Mouse (Mus musculus) forebrain, embryonic 11.5 days (tissue): Measurements from ENCODE around the gene Gm6034. TPM values are rescaled to one million over a fixed set of nuclear protein-coding genes. Genes with fewer than 3 reads are reported as not detected.

ENCODE experiments used
- ATAC-seq: fragments of 200-750 bp; cut with Nextera tagmentation; replicated peaks from 2 replicates; pipeline ENCODE4 v1.8.0; 2017; ENCODE audit warnings: moderate TSS enrichment; ENCODE audit not compliant: low FRiP score
- DNase-seq: peaks from one replicate; pipeline ENCODE4 v3.0.0-alpha.2; 2017; ENCODE audit warnings: low spot score
- H3K27ac ChIP-seq: fragments of 300-500 bp; sonication (generic); 2 replicates; pipeline ENCODE4 v1.5.1; 2014; ENCODE audit warnings: low read depth, low read length
- H3K27me3 ChIP-seq: fragments of 300-500 bp; sonication (generic); 2 replicates; pipeline ENCODE4 v1.6.1; 2014; ENCODE audit warnings: mild to moderate bottlenecking, low read length, mixed read lengths; ENCODE audit not compliant: control insufficient read depth, insufficient read depth
- H3K36me3 ChIP-seq: fragments of 300-500 bp; sonication (generic); 2 replicates; pipeline ENCODE4 v1.6.1; 2014; ENCODE audit warnings: mild to moderate bottlenecking, low read length, moderate library complexity, mixed read lengths; ENCODE audit not compliant: control insufficient read depth, insufficient read depth
- H3K4me1 ChIP-seq: fragments of 300-500 bp; sonication (generic); replicated peaks from 2 replicates; pipeline ENCODE4 v1.6.1; 2014; ENCODE audit warnings: low read length, mixed read lengths; ENCODE audit not compliant: control insufficient read depth, insufficient read depth
- H3K4me2 ChIP-seq: fragments of 300-500 bp; sonication (generic); 2 replicates; pipeline ENCODE4 v1.6.1; 2014; ENCODE audit warnings: low read depth, mild to moderate bottlenecking, low read length, moderate library complexity, mixed read lengths; ENCODE audit not compliant: severe bottlenecking
- H3K4me3 ChIP-seq: fragments of 300-500 bp; sonication (generic); 2 replicates; pipeline ENCODE4 v1.5.1; 2014; ENCODE audit warnings: low read depth, low read length
- H3K9ac ChIP-seq: fragments of 300-500 bp; sonication (generic); 2 replicates; pipeline ENCODE4 v1.6.1; 2014; ENCODE audit warnings: low read length
- H3K9me3 ChIP-seq: fragments of 300-500 bp; sonication (generic); 2 replicates; pipeline ENCODE4 v1.6.1; 2016; ENCODE audit warnings: low read length, mixed read lengths; ENCODE audit not compliant: control insufficient read depth
- WGBS: fragments of 180-500 bp; shearing (Covaris S2); extraction: QIAGEN DNeasy Blood & Tissue Kit; methylation state at CpG from one replicate; pipeline ENCODE4 v1.1.7; 2014; 5-methylcytosine and 5-hydroxymethylcytosine counted together
- polyA plus RNA-seq: library from polyadenylated mRNA; unstranded; fragments of >200 nt; fragmentation: Nextera tagmentation; extraction: Ambion mirVana; gene quantifications from 2 replicates; pipeline ENCODE4 v1.2.1, GENCODE M21; 2014

Gene Gm6034
- polyA plus RNA-seq, 1 experiment from 2014 or later, result not detected

- Histone ChIP-seq H3K36me3 (no peaks in the 10 kb centered on the region), H3K9ac (no peak within 1 kb of the TSS), H3K4me3 (no peak within 1 kb of the TSS), H3K27me3 (no peaks in the 10 kb centered on the region), H3K4me1 (no peaks in the 10 kb centered on the region), H3K4me2 (no peak within 1 kb of the TSS), H3K27ac (no peak within 1 kb of the TSS; the same call in 1 of the 2 replicates), H3K9me3 (no peaks in the 10 kb centered on the region)
- 41% methylated on average over 15 of the region's 15 CpGs for WGBS
- no peak for ATAC-seq
- no peak for DNase-seq
Measured at GRCm38 (mm10) chr17:36020191-36021073, 22.3 kb upstream of the Gm6034 start, which contains the start of gene H2-T24. Gene H2-T24, minus strand, starts transcription at chr17:36020560.

- no peak overlapping the region for H3K4me2 ChIP-seq
- H3K27me3 ChIP-seq, result no peaks in the 10 kb centered on the region
- no peak overlapping the region for H3K9ac ChIP-seq
- H3K36me3 ChIP-seq, result no peaks in the 10 kb centered on the region
- DNase-seq, result no peak
- 95% methylated on average over 1 of the region's 1 CpGs for WGBS
- no peak overlapping the region for H3K27ac ChIP-seq
- H3K9me3 ChIP-seq, result no peaks in the 10 kb centered on the region
- H3K4me1 ChIP-seq, result no peaks in the 10 kb centered on the region
- no peak overlapping the region for H3K4me3 ChIP-seq
- no peak for ATAC-seq
Measured at GRCm38 (mm10) chr17:36021309-36021708, 21.5 kb upstream of the Gm6034 start.

- ATAC-seq (no peak), DNase-seq (no peak)
- Histone ChIP-seq H3K36me3 (no peaks in the 10 kb centered on the region), H3K4me1 (no peaks in the 10 kb centered on the region), H3K27me3 (no peaks in the 10 kb centered on the region), H3K27ac (no peak overlapping the region), H3K9me3 (no peaks in the 10 kb centered on the region), H3K4me2 (no peak overlapping the region), H3K9ac (no peak overlapping the region), H3K4me3 (no peak overlapping the region)
- 93% methylated on average over 9 of the region's 9 CpGs for WGBS
Measured at GRCm38 (mm10) chr17:36022098-36022497, 20.7 kb upstream of the Gm6034 start.

GRCm38 (mm10) chr17:36022922-36023321 is 19.8 kb upstream of the Gm6034 start:
- H3K9me3 ChIP-seq, result no peaks in the 10 kb centered on the region
- no peaks in the 10 kb centered on the region for H3K27me3 ChIP-seq
- ATAC-seq, result no peak
- no peak overlapping the region for H3K4me2 ChIP-seq
- WGBS, result 90% methylated on average over 6 of the region's 6 CpGs
- no peak overlapping the region for H3K4me3 ChIP-seq
- H3K4me1 ChIP-seq, result no peaks in the 10 kb centered on the region
- H3K27ac ChIP-seq, result no peak overlapping the region
- H3K36me3 ChIP-seq, result no peaks in the 10 kb centered on the region
- no peak for DNase-seq
- no peak overlapping the region for H3K9ac ChIP-seq

GRCm38 (mm10) chr17:36023710-36024654 is 18.8 kb upstream of the Gm6034 start:
- Histone ChIP-seq H3K9me3 (no peaks in the 10 kb centered on the region), H3K36me3 (no peaks in the 10 kb centered on the region), H3K9ac (no peak overlapping the region), H3K27ac (no peak overlapping the region), H3K4me1 (no peaks in the 10 kb centered on the region), H3K4me3 (no peak overlapping the region), H3K27me3 (no peaks in the 10 kb centered on the region), H3K4me2 (no peak overlapping the region)
- WGBS, result 71% methylated on average over 9 of the region's 9 CpGs
- ATAC-seq, result no peak
- no peak for DNase-seq

GRCm38 (mm10) chr17:36025197-36025596 is 17.6 kb upstream of the Gm6034 start:
- no peak for ATAC-seq
- Histone ChIP-seq H3K9ac (no peak overlapping the region), H3K4me1 (no peaks in the 10 kb centered on the region), H3K27me3 (no peaks in the 10 kb centered on the region), H3K27ac (no peak overlapping the region), H3K4me2 (no peak overlapping the region), H3K9me3 (no peaks in the 10 kb centered on the region), H3K36me3 (no peaks in the 10 kb centered on the region), H3K4me3 (no peak overlapping the region)
- DNase-seq, result no peak
- 73% methylated on average over 5 of the region's 5 CpGs for WGBS

- DNase-seq (no peak), ATAC-seq (no peak)
- 94% methylated on average over 4 of the region's 4 CpGs for WGBS
- no peak overlapping the region for H3K9ac ChIP-seq
- no peaks in the 10 kb centered on the region for H3K4me1 ChIP-seq
- no peaks in the 10 kb centered on the region for H3K36me3 ChIP-seq
- no peaks in the 10 kb centered on the region for H3K27me3 ChIP-seq
- H3K27ac ChIP-seq, result no peak overlapping the region
- no peak overlapping the region for H3K4me3 ChIP-seq
- H3K9me3 ChIP-seq, result no peaks in the 10 kb centered on the region
- H3K4me2 ChIP-seq, result no peak overlapping the region
Measured at GRCm38 (mm10) chr17:36025901-36026300, 16.9 kb upstream of the Gm6034 start.

- no peak for DNase-seq
- no peaks in the 10 kb centered on the region for H3K9me3 ChIP-seq
- no peaks in the 10 kb centered on the region for H3K27me3 ChIP-seq
- H3K4me1 ChIP-seq, result peaks cover 2% of the 10 kb centered on the region; the same call in 1 of the 2 replicates
- no peak overlapping the region for H3K9ac ChIP-seq
- no peak overlapping the region for H3K27ac ChIP-seq
- WGBS, result 94% methylated on average over 4 of the region's 4 CpGs
- no peaks in the 10 kb centered on the region for H3K36me3 ChIP-seq
- no peak overlapping the region for H3K4me3 ChIP-seq
- H3K4me2 ChIP-seq, result no peak overlapping the region
- no peak for ATAC-seq
Measured at GRCm38 (mm10) chr17:36027663-36028062, 15.1 kb upstream of the Gm6034 start.
